Mouse (Mus musculus): ENCODE results near the gene Zp3.

DNA sequence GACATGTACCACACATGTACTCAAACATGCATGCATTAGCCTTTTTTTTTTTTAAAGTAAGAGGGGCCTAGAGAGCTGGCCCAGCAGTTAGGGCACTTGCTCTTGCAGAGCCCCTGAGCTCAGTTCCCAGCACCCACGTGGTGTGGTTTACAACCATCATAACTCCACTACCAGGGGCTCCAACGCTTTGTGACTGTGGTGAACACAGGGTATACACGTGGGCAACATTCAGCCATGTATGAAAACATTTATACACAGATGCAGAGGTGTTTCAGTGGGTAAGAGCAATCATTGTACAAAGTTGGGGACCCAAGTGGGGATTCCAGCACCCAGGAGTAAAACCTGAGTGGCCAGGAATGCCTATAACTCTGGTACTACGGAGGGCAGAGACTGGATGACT lies 21.5 kb upstream of the Zp3 start:
- no peak for TF ChIP-seq CTCF (IDR thresholded peaks at IDR 0.05; ENCODE audit: borderline replicate concordance, extremely low read depth, insufficient read depth, insufficient read length)
- TF ChIP-seq POLR2A (IDR thresholded peaks at IDR 0.05; ENCODE audit: borderline replicate concordance, extremely low read depth, insufficient read depth, insufficient read length, poor library complexity, severe bottlenecking), result no peak
